ENCODE assay signal across 9 mouse cellular contexts in the genomic region with DNA sequence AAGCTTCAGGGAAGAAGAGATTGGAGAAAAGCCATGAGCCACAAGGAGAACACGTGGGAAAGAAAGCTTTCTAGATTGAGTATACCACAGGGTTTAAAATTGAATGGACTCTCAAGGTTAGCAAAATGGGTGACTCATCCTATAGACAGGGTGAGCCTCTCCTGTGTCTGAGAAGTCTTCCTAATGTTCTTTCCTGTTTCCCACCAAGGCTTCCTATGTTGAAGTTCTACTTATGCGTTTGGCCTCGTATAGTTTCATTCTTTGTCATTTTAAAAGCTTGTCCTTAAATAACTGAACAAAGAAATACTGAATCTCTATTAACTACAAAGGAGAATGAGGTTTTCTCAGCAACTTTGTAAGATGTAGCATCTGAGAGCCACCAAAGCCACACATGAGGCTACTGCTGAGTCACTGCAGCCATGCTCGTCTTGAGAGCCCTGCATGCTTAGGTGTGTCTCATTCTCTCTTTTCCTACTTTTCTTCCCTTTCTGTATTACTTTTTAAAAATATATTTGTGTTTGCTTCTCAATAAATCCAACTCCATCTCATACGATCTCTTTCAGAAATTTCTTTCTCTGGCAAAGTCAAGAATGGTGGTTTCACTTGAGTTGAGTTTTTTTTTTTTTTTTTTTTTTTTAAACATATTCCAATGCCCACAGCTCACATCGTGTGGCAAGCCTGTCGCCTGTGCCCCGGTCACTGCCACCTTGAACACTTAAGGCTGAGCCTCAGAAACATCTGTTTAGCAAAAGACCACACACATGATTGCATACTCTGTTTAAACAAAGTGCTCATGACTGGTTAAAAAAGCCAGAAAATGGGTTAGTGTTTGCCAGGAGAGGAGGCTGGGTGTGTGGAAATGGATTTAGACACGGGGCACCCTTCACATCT. TPM values are rescaled to one million over a fixed set of nuclear protein-coding genes. Genes with fewer than 3 reads are reported as not detected.
DNase-seq lines count a peak whose midpoint lies in the region; ATAC-seq and TF ChIP-seq lines count a peak whose summit lies in the region.
"Had no signal": no experiment of that assay in that cellular context is flagged by ENCODE, and none has a peak within 500 bp of the region (broad histone marks: within the 10 kb centered on the region; RNA-seq: fewer than 3 reads in every experiment).

No protein-coding gene starts in this region.

- H3K9me3 ChIP-seq in heart, embryonic 12.5 days (replicated peaks) = no peaks in the 10 kb centered on the region
- no peaks in the 10 kb centered on the region for H3K9me3 ChIP-seq in forebrain, embryonic 16.5 days (ENCODE audit: control insufficient read depth, low read length)
- no peaks in the 10 kb centered on the region for H3K9me3 ChIP-seq in liver, embryonic 14.5 days (ENCODE audit: control insufficient read depth, low read length)

- H3K36me3 ChIP-seq in heart, embryonic 12.5 days = peaks cover 3% of the 10 kb centered on the region
- H3K36me3 ChIP-seq in forebrain, embryonic 16.5 days (ENCODE audit: control insufficient read depth, insufficient read depth) = no peaks in the 10 kb centered on the region
- H3K36me3 ChIP-seq in liver, embryonic 14.5 days (replicated peaks; ENCODE audit: control insufficient read depth, insufficient read depth, low read depth) = no peaks in the 10 kb centered on the region

- 60% methylated on average over 9 of the region's 9 CpGs for WGBS in heart, embryonic 12.5 days
- WGBS in forebrain, embryonic 16.5 days = 75% methylated on average over 9 of the region's 9 CpGs
- 32% methylated on average over 9 of the region's 9 CpGs for WGBS in liver, embryonic 14.5 days (ENCODE audit: insufficient replicate concordance)

- DNase-seq in heart, postnatal 4 days = no peak
- peak; percentile 7 for DNase-seq in MN1 (ENCODE audit: low spot score)
- DNase-seq in liver, embryonic 14.5 days (ENCODE audit: low read depth in 3 of 3, low spot score in 3 of 3) = peak; percentile 59 to 68 (median 61)
- DNase-seq in ovary, postnatal 36 days (ENCODE audit: low spot score) = no peak
- DNase-seq in gastrocnemius, adult 18-20 months (ENCODE audit: low spot score) = no peak
- no peak for DNase-seq in left cerebral cortex, postnatal 14 days (ENCODE audit: low spot score in 2 of 2)

- intact Hi-C loops in left cerebral cortex, postnatal 14 days (cut with DNase I) = no loop called here

- peak overlapping the region; percentile 47 for H3K4me3 ChIP-seq in heart, embryonic 12.5 days
- H3K4me3 ChIP-seq in forebrain, embryonic 16.5 days (replicated peaks; ENCODE audit: low read length) = no peak overlapping the region; the same call in 1 of the 2 replicates
- peak overlapping the region; percentile 50 to 56 for H3K4me3 ChIP-seq in liver, embryonic 14.5 days (ENCODE audit: insufficient read depth in 1 of 2, low read depth in 2 of 2, low read length in 2 of 2)

- no peak for TF ChIP-seq EP300 in liver, embryonic 14.5 days (IDR thresholded peaks at IDR 0.05; ENCODE audit: low read depth)

- peak overlapping the region; percentile 75 for H3K4me2 ChIP-seq in heart, embryonic 12.5 days
- peak overlapping the region; percentile 46 for H3K4me2 ChIP-seq in forebrain, embryonic 16.5 days (ENCODE audit: low read length)
- peak overlapping the region; percentile 87 for H3K4me2 ChIP-seq in liver, embryonic 14.5 days (ENCODE audit: low read depth)

- TF ChIP-seq CTCF in liver, embryonic 14.5 days (IDR thresholded peaks at IDR 0.05; ENCODE audit: low read depth) = no peak

- peaks cover 17% of the 10 kb centered on the region for H3K4me1 ChIP-seq in heart, embryonic 12.5 days (replicated peaks)
- H3K4me1 ChIP-seq in forebrain, embryonic 16.5 days (replicated peaks; ENCODE audit: control insufficient read depth, insufficient read depth, low read length) = peaks cover 5% of the 10 kb centered on the region; the same call in 1 of the 2 replicates
- peaks cover 17 to 24% of the 10 kb centered on the region in 2 experiments for H3K4me1 ChIP-seq in liver, embryonic 14.5 days (replicated peaks; ENCODE audit: control insufficient read depth in 2 of 2, insufficient read depth in 2 of 2, low read length in 1 of 2)

- peak overlapping the region; percentile 74 for H3K9ac ChIP-seq in heart, embryonic 12.5 days
- H3K9ac ChIP-seq in forebrain, embryonic 16.5 days (replicated peaks; ENCODE audit: low read depth, low read length) = no peak overlapping the region; the same call in 1 of the 2 replicates
- peak overlapping the region; percentile 68 for H3K9ac ChIP-seq in liver, embryonic 14.5 days (replicated peaks)

- H3K27me3 ChIP-seq in heart, embryonic 12.5 days (replicated peaks) = no peaks in the 10 kb centered on the region
- no peaks in the 10 kb centered on the region for H3K27me3 ChIP-seq in forebrain, embryonic 16.5 days (replicated peaks; ENCODE audit: control insufficient read depth, insufficient read depth, low read length)
- H3K27me3 ChIP-seq in liver, embryonic 14.5 days (ENCODE audit: control insufficient read depth, insufficient read depth, low read length) = no peaks in the 10 kb centered on the region
- H3K27me3 ChIP-seq: Patski had no signal

- peak; percentile 19; the same call in 1 of the 2 replicates for ATAC-seq in heart, embryonic 12.5 days (ENCODE audit: insufficient number of reproducible peaks, low FRiP score)
- no peak for ATAC-seq in forebrain, embryonic 16.5 days
- ATAC-seq in liver, embryonic 14.5 days (ENCODE audit: insufficient read depth) = peak; percentile 68

- peak overlapping the region; percentile 86 for H3K27ac ChIP-seq in heart, embryonic 12.5 days (ENCODE audit: poor library complexity, severe bottlenecking)
- H3K27ac ChIP-seq in forebrain, embryonic 16.5 days (ENCODE audit: low read length) = no peak overlapping the region
- H3K27ac ChIP-seq in liver, embryonic 14.5 days = peak overlapping the region; percentile 85

RNA-seq across cellular contexts. Expression of a gene that starts 0.7 kb away (rescaled TPM):
- 6.1 and 6.8 TPM in 2 replicates for polyA plus RNA-seq in heart, embryonic 12.5 days (2016; fragmentation: Nextera tagmentation; extraction: Ambion mirVana)
- total RNA-seq in heart, postnatal 4 days (2021) = 1 to 10 TPM; 6.8 TPM
- polyA plus RNA-seq in forebrain, embryonic 16.5 days (2015; fragmentation: Nextera tagmentation; extraction: Ambion mirVana) = 1.3 and 2.0 TPM in 2 replicates
- polyA plus RNA-seq in liver, embryonic 14.5 days (2012; rRNA removed) = 0.77 and 1.0 TPM in 2 replicates
- 2.5 and 2.7 TPM in 2 replicates for polyA plus RNA-seq in liver, embryonic 14.5 days (2014; fragmentation: Nextera tagmentation; extraction: Ambion mirVana)
- 1 to 10 TPM; 1.8 to 2.8 TPM for total RNA-seq in gastrocnemius, adult 18-20 months (2021)
- total RNA-seq in left cerebral cortex, postnatal 14 days (2021) = 1 to 10 TPM; 3.3 to 3.9 TPM

RNA-seq across cellular contexts. Expression of a gene that starts 23.4 kb away (rescaled TPM):
- 1.4 and 2.0 TPM in 2 replicates for polyA plus RNA-seq in heart, embryonic 12.5 days (2016; fragmentation: Nextera tagmentation; extraction: Ambion mirVana)
- total RNA-seq in heart, postnatal 4 days (2021) = under 1 TPM; 0.26 to 0.99 TPM
- 0.11 and 0.14 TPM in 2 replicates for polyA plus RNA-seq in forebrain, embryonic 16.5 days (2015; fragmentation: Nextera tagmentation; extraction: Ambion mirVana)
- 0.02 and 0.04 TPM in 2 replicates for polyA plus RNA-seq in liver, embryonic 14.5 days (2012; rRNA removed)
- polyA plus RNA-seq in liver, embryonic 14.5 days (2014; fragmentation: Nextera tagmentation; extraction: Ambion mirVana) = not detected in 2 replicates
- not detected for total RNA-seq in gastrocnemius, adult 18-20 months (2021)
- not detected for total RNA-seq in left cerebral cortex, postnatal 14 days (2021)

RNA-seq across cellular contexts. Expression of a gene that starts 38.8 kb away (rescaled TPM):
- 15.1 and 16.9 TPM in 2 replicates for polyA plus RNA-seq in heart, embryonic 12.5 days (2016; fragmentation: Nextera tagmentation; extraction: Ambion mirVana)
- 10 to 100 TPM; 21.8 to 25.0 TPM for total RNA-seq in heart, postnatal 4 days (2021)
- polyA plus RNA-seq in forebrain, embryonic 16.5 days (2015; fragmentation: Nextera tagmentation; extraction: Ambion mirVana) = 1.1 and 1.2 TPM in 2 replicates
- polyA plus RNA-seq in liver, embryonic 14.5 days (2012; rRNA removed) = 2.2 and 4.2 TPM in 2 replicates
- polyA plus RNA-seq in liver, embryonic 14.5 days (2014; fragmentation: Nextera tagmentation; extraction: Ambion mirVana) = 5.3 and 5.5 TPM in 2 replicates
- total RNA-seq in gastrocnemius, adult 18-20 months (2021) = 1 to 10 TPM; 2.2 to 2.9 TPM
- 1 to 10 TPM; 2.3 to 3.7 TPM for total RNA-seq in left cerebral cortex, postnatal 14 days (2021)

Comparison
In these comparisons a context has a peak if more than half of its experiments do, and no peak if none do; other contexts are left out.
1. DNase-seq: peak in MN1 (single experiment) and liver, embryonic 14.5 days (3 of 3); none in heart, postnatal 4 days (single experiment), ovary, postnatal 36 days (single experiment), gastrocnemius, adult 18-20 months (single experiment) and left cerebral cortex, postnatal 14 days (0 of 2).
2. RNA of a gene that starts 38.8 kb away (total RNA-seq): 21.8 to 25.0 TPM in heart, postnatal 4 days; 2.3 to 3.7 TPM in left cerebral cortex, postnatal 14 days and 2.2 to 2.9 TPM in gastrocnemius, adult 18-20 months; every median in the first group is over 4 times any median in the second.
3. Peak in every context shown above with its lines, with median percentiles within 50 percentile points of each other: H3K4me2 ChIP-seq.